ENCODE assay signal across 19 mouse cellular contexts in the genomic region with DNA sequence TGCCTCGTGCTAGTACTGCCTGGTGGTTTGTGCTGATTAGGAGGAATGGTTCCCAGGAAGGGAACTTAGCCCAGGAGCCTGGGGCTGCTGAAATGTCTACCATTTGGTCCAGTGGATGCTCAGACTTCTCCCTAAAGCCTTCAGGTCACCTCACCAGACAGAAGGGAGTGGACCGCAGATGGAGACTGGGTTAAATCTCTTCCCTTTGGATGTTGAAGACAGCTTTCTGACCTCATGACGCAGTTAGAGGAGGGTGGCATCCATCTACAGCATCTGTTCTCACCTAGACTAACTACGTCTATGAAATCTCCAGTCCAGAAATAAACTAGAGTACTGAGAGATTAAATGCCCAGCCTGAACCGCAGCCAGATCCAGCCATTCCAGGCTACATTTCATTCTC. TPM values are rescaled to one million over a fixed set of nuclear protein-coding genes. Genes with fewer than 3 reads are reported as not detected.
"Had no signal": no experiment of that assay in that cellular context is flagged by ENCODE, and none has a peak within 500 bp of the region (broad histone marks: within the 10 kb centered on the region; RNA-seq: fewer than 3 reads in every experiment).

No protein-coding gene starts in this region.

- ATAC-seq: midbrain, embryonic 13.5 days; midbrain, embryonic 16.5 days had no signal

- H3K27ac ChIP-seq: kidney, embryonic 15.5 days; left cerebral cortex, adult 2 months; liver, embryonic 13.5 days; midbrain, embryonic 13.5 days; neural tube, embryonic 13.5 days; stomach, embryonic 15.5 days had no signal

- H3K4me3 ChIP-seq: kidney, embryonic 15.5 days; left cerebral cortex, adult 2 months; liver, embryonic 13.5 days; midbrain, embryonic 13.5 days; myocyte; neural tube, embryonic 13.5 days; stomach, embryonic 15.5 days had no signal

- H3K4me2 ChIP-seq: kidney, embryonic 15.5 days; liver, embryonic 13.5 days; midbrain, embryonic 13.5 days; neural tube, embryonic 13.5 days; stomach, embryonic 15.5 days had no signal

- H3K27me3 ChIP-seq: kidney, embryonic 15.5 days; midbrain, embryonic 13.5 days; neural tube, embryonic 13.5 days; stomach, embryonic 15.5 days had no signal

- H3K4me1 ChIP-seq: kidney, embryonic 15.5 days; liver, embryonic 13.5 days; midbrain, embryonic 13.5 days; neural tube, embryonic 13.5 days; stomach, embryonic 15.5 days had no signal

- H3K9me3 ChIP-seq: kidney, embryonic 15.5 days; liver, embryonic 13.5 days; midbrain, embryonic 13.5 days; neural tube, embryonic 13.5 days; stomach, embryonic 15.5 days had no signal

- H3K9ac ChIP-seq: kidney, embryonic 15.5 days; liver, embryonic 13.5 days; midbrain, embryonic 13.5 days; neural tube, embryonic 13.5 days; stomach, embryonic 15.5 days had no signal

- DNase-seq: kidney, postnatal 10 days; kidney, postnatal 36 days; layer of hippocampus, postnatal 36 days; liver, embryonic 13.5 days; lung, adult 2 months; lung, postnatal 14 days; lung, postnatal 4 days; retina, postnatal 1 day; right cerebral cortex, postnatal 25 days; spleen, adult 18-20 months; thymus, postnatal 25 days had no signal

- H3K36me3 ChIP-seq: kidney, embryonic 15.5 days; liver, embryonic 13.5 days; midbrain, embryonic 13.5 days; neural tube, embryonic 13.5 days; stomach, embryonic 15.5 days had no signal

RNA-seq across cellular contexts. Expression of gene Adrb1, which starts 39.1 kb away (rescaled TPM):
- total RNA-seq: megakaryocyte-erythroid progenitor cell, adult 5-6 weeks had no signal
